Mouse (Mus musculus) ES-Bruce4 (cell line): ENCODE data around the gene Mark4. TPM values are rescaled to one million over a fixed set of nuclear protein-coding genes. Genes with fewer than 3 reads are reported as not detected.
A peak's percentile ranks its signal among the peaks of the same experiment; 100 is the strongest.

Experiments used
- H3K27ac ChIP-seq: 2 replicates; pipeline ENCODE4 v1.5.1; 2012; ENCODE audit warnings: low read length, inconsistent platforms; ENCODE audit not compliant: insufficient read depth
- H3K27me3 ChIP-seq: 2 replicates; pipeline ENCODE4 v1.6.1; 2012; ENCODE audit warnings: mild to moderate bottlenecking, low read length, inconsistent platforms; ENCODE audit not compliant: control insufficient read depth, poor library complexity, insufficient read depth, severe bottlenecking
- H3K36me3 ChIP-seq: 2 replicates; pipeline ENCODE4 v1.6.1; 2012; ENCODE audit warnings: inconsistent platforms, mild to moderate bottlenecking, low read length, moderate library complexity; ENCODE audit not compliant: control insufficient read depth, poor library complexity, insufficient read depth, severe bottlenecking
- H3K4me1 ChIP-seq: one replicate; pipeline ENCODE4 v1.8.1; 2011; ENCODE audit warnings: low read length; ENCODE audit not compliant: control insufficient read depth, insufficient read depth
- H3K4me3 ChIP-seq: 2 replicates; pipeline ENCODE4 v1.5.1; 2011; ENCODE audit warnings: low read depth, mild to moderate bottlenecking, low read length
- H3K9ac ChIP-seq: 2 replicates; pipeline ENCODE4 v1.6.1; 2012; ENCODE audit warnings: low read depth, mild to moderate bottlenecking, inconsistent platforms; ENCODE audit not compliant: poor library complexity, severe bottlenecking
- H3K9me3 ChIP-seq: replicated peaks from 2 replicates; pipeline ENCODE4 v1.6.1; 2012; ENCODE audit warnings: mild to moderate bottlenecking, low read length, inconsistent platforms; ENCODE audit not compliant: control insufficient read depth, poor library complexity, insufficient read depth, severe bottlenecking
- CTCF ChIP-seq: IDR thresholded peaks from one replicate; pipeline ENCODE4 v1.8.1; 2011; ENCODE audit warnings: low read depth, low read length
- EP300 ChIP-seq: IDR thresholded peaks from 2 replicates; pipeline ENCODE4 v1.6.1; 2011; ENCODE audit warnings: low read depth, low read length; ENCODE audit not compliant: insufficient read depth
- POLR2A ChIP-seq: IDR thresholded peaks from one replicate; pipeline ENCODE4 v1.8.1; 2011; ENCODE audit warnings: low read length; ENCODE audit not compliant: insufficient read depth
- polyA plus RNA-seq: library from polyadenylated mRNA; stranded (reverse); fragments of >200 nt; gene quantifications from 2 replicates; pipeline ENCODE4 v1.2.4, GENCODE M21; 2011; ENCODE audit warnings: low read depth; ENCODE audit not compliant: missing spikeins, insufficient read depth, insufficient read length

Gene Mark4
- polyA plus RNA-seq, 1 experiment, result 33.3 TPM

GRCm38 (mm10) chr7:19376019-19376418, 82.6 kb downstream of the Mark4 start:
- Histone ChIP-seq H3K36me3 (no peaks in the 10 kb centered on the region), H3K27me3 (no peaks in the 10 kb centered on the region), H3K9ac (no peak overlapping the region), H3K4me1 (no peaks in the 10 kb centered on the region), H3K27ac (no peak overlapping the region), H3K4me3 (no peak overlapping the region), H3K9me3 (no peaks in the 10 kb centered on the region)
- TF ChIP-seq POLR2A, result no peak

GRCm38 (mm10) chr7:19375368-19375767, 83.3 kb downstream of the Mark4 start:
- Histone ChIP-seq H3K9ac (peak overlapping the region; percentile 5; the same call in 1 of the 2 replicates), H3K36me3 (no peaks in the 10 kb centered on the region), H3K4me3 (peak overlapping the region; percentile 25), H3K27ac (no peak overlapping the region), H3K9me3 (no peaks in the 10 kb centered on the region), H3K4me1 (no peaks in the 10 kb centered on the region), H3K27me3 (no peaks in the 10 kb centered on the region)
- TF ChIP-seq EP300 (no peak), CTCF (no peak), POLR2A (no peak)

Other genes with a start within 250 kb of the Mark4 start
- gene Gpr4, start 246.3 kb downstream of the Mark4 start, polyA plus RNA-seq, result 3.3 and 5.1 TPM in 2 replicates
- gene Opa3, start 230.5 kb downstream of the Mark4 start, polyA plus RNA-seq, result 22.3 and 24.8 TPM in 2 replicates
- gene Vasp, start 187.0 kb downstream of the Mark4 start, polyA plus RNA-seq, result 75.7 and 90.0 TPM in 2 replicates
- 5.7 and 6.1 TPM in 2 replicates for gene Ppm1n, start 178.8 kb downstream of the Mark4 start, polyA plus RNA-seq
- gene Rtn2, start 176.2 kb downstream of the Mark4 start, polyA plus RNA-seq, result 14.3 and 15.3 TPM in 2 replicates
- gene Fosb, start 148.8 kb downstream of the Mark4 start, polyA plus RNA-seq, result 0.68 and 1.1 TPM in 2 replicates
- 38.1 and 43.7 TPM in 2 replicates for gene Ercc1, start 114.0 kb downstream of the Mark4 start, polyA plus RNA-seq
- gene Cd3eap, start 99.3 kb downstream of the Mark4 start, polyA plus RNA-seq, result 14.6 and 16.8 TPM in 2 replicates
- gene Ppp1r13l, start 99.1 kb downstream of the Mark4 start, polyA plus RNA-seq, result 21.9 and 25.5 TPM in 2 replicates
- 22.6 and 28.5 TPM in 2 replicates for gene Ercc2, start 76.8 kb downstream of the Mark4 start, polyA plus RNA-seq
- gene Klc3, start 54.7 kb downstream of the Mark4 start, polyA plus RNA-seq, result 17.6 and 18.7 TPM in 2 replicates
- not detected in 2 replicates for gene Ckm, start 54.0 kb downstream of the Mark4 start, polyA plus RNA-seq
- gene Exoc3l2, start 4.5 kb upstream of the Mark4 start, polyA plus RNA-seq, result 3.0 and 3.8 TPM in 2 replicates
- 5.7 and 6.9 TPM in 2 replicates for gene Bloc1s3, start 49.5 kb upstream of the Mark4 start, polyA plus RNA-seq
- gene Trappc6a, start 49.6 kb upstream of the Mark4 start, polyA plus RNA-seq, result 23.5 and 33.6 TPM in 2 replicates
- gene Nkpd1, start 59.0 kb upstream of the Mark4 start, polyA plus RNA-seq, result 0.23 and 0.34 TPM in 2 replicates
- 16.1 and 19.1 TPM in 2 replicates for gene Ppp1r37, start 104.3 kb upstream of the Mark4 start, polyA plus RNA-seq
- gene Zfp296, start 118.5 kb upstream of the Mark4 start, polyA plus RNA-seq, result 21.5 and 23.5 TPM in 2 replicates
- gene Gemin7, start 118.8 kb upstream of the Mark4 start, polyA plus RNA-seq, result 25.2 and 30.5 TPM in 2 replicates
- 52.3 and 57.4 TPM in 2 replicates for gene Clasrp, start 145.7 kb upstream of the Mark4 start, polyA plus RNA-seq
- gene Relb, start 170.6 kb upstream of the Mark4 start, polyA plus RNA-seq, result 11.7 and 11.9 TPM in 2 replicates
- gene Clptm1, start 206.2 kb upstream of the Mark4 start, polyA plus RNA-seq, result 49.6 and 52.7 TPM in 2 replicates
- 1.2 TPM in 1 of 2 replicates, not detected in the other for gene Apoc2, start 219.1 kb upstream of the Mark4 start, polyA plus RNA-seq
- gene Gm44805, start 222.6 kb upstream of the Mark4 start, polyA plus RNA-seq, result not detected in 2 replicates
- gene Apoc4, start 222.7 kb upstream of the Mark4 start, polyA plus RNA-seq, result 1.1 TPM in 1 of 2 replicates, not detected in the other
- gene Apoc1, start 233.8 kb upstream of the Mark4 start, polyA plus RNA-seq, result 93.2 and 95.8 TPM in 2 replicates
- gene Apoe, start 240.4 kb upstream of the Mark4 start, polyA plus RNA-seq, result 1,030 and 1,048 TPM in 2 replicates